Mouse (Mus musculus) heart, adult 18-20 months (tissue): ENCODE data around the gene Ebf1. TPM values are rescaled to one million over a fixed set of nuclear protein-coding genes. Genes with fewer than 3 reads are reported as not detected.

Experiments
- DNase-seq, 2 experiments: peaks; one replicate each; pipeline ENCODE4 v3.0.0; 2021 to 2022; ENCODE audit warnings: mixed read lengths in 1 of 2
- total RNA-seq, 2 experiments: library from RNA; stranded (reverse); gene quantifications; 2 replicates each; pipeline ENCODE4 v1.2.3; 2021

Gene Ebf1
- total RNA-seq, 2 experiments from 2014 or later, result 9.9 to 12.9 TPM

DNA sequence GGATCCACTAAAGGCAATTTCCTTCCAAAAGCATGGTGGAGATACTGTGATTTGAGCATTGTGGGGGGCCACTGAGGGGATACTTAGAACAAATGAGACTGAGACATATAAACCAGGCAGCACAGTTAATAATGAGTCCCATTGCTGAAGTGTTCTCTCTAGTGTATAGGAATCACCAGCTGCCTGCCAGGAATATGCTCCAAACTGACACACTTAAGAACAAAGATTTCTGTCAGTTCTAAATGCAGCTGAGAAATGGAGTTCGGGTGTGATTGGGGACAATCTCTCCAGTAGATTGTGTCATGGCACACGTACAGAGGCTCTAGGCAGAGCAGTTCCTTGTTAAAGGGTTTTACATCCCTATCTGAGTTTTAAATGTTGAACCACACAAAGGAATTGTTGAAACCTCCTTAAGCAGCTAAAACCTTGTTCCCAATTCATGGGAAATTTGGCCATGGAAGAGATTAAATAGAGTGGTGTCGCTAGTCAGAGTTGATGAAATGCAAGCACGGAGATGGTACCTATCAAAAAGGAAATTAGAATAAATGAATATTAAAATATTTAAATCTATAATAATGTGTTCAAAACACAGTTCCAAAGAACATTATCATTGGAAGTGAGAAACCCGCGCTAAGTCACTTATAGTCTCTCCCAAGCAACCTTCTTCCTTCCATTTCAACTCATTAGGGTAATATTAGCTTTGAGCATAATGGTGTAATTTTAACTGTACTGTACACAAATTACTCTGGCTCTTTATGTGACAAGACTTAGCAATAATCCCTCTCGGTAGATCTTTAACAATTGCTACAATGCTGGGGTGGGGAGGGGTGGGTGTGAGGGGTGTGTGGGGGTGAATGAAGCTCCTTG is 438.9 kb downstream of the Ebf1 start:
- DNase-seq, result no peak

Other genes starting within 250 kb of the Ebf1 start
- not detected for gene Il12b, start 217.3 kb upstream of the Ebf1 start, total RNA-seq
- 10 to 100 TPM; 36.0 to 40.8 TPM for gene Ublcp1, start 146.8 kb upstream of the Ebf1 start, total RNA-seq
- 10 to 100 TPM; 13.5 to 14.1 TPM for gene Rnf145, start 98.4 kb upstream of the Ebf1 start, total RNA-seq